Mouse (Mus musculus): ENCODE results near the gene Atf6. TPM values are rescaled to one million over a fixed set of nuclear protein-coding genes. Genes with fewer than 3 reads are reported as not detected.

The Atf6 gene
- polyA plus RNA-seq, 1 experiment = 9.6 TPM

DNA sequence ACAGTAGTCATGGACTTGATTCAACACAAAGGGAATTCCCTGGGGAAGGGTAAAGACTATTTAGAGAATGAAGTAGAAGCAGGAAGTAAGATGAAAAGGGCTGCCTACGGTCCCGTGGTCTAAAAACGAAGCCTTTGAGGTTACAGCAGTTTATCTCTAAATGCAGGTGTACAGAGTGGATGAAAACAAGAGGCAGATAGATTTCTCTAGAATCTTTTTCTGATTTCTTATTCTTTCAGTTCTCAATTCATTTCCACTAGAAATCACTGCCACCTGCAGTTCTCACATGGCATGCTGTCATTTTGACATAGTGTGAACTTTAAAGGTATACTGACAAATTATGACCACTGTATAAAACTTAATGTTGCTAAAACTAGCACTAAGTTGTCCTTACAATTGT lies 66.9 kb downstream of the Atf6 start:
- Histone ChIP-seq H3K4me1 (ENCODE audit: control insufficient read depth, insufficient read depth, insufficient read length) (no peaks in the 10 kb centered on the region; the same call in 1 of the 2 replicates), H3K27me3 (ENCODE audit: control insufficient read depth, insufficient read depth, low read length) (no peaks in the 10 kb centered on the region), H3K27ac (ENCODE audit: insufficient read depth, low read length) (no peak overlapping the region), H3K4me3 (ENCODE audit: extremely low read depth, insufficient read depth, insufficient read length) (no peak overlapping the region), H3K36me3 (ENCODE audit: control insufficient read depth, insufficient read depth, low read length) (no peaks in the 10 kb centered on the region; the same call in 1 of the 2 replicates)
- 6% methylated on average over 3 of the region's 3 CpGs for WGBS
- no peak for DNase-seq (ENCODE audit: low read depth in 1 of 2, low spot score in 2 of 2)
- TF ChIP-seq CTCF (IDR thresholded peaks at IDR 0.05; ENCODE audit: extremely low read depth, insufficient read depth, insufficient read length, insufficient replicate concordance) = no peak
- TF ChIP-seq POLR2A (IDR thresholded peaks at IDR 0.05; ENCODE audit: low read depth, low read length) = no peak

GRCm38 (mm10) chr1:170795741-170796347 lies 71.7 kb downstream of the Atf6 start:
- H3K27me3 ChIP-seq (ENCODE audit: control insufficient read depth, insufficient read depth, low read length) = no peaks in the 10 kb centered on the region
- H3K36me3 ChIP-seq (ENCODE audit: control insufficient read depth, insufficient read depth, low read length) = peaks cover 14% of the 10 kb centered on the region
- no peaks in the 10 kb centered on the region; the same call in 1 of the 2 replicates for H3K4me1 ChIP-seq (ENCODE audit: control insufficient read depth, insufficient read depth, insufficient read length)
- DNase-seq (ENCODE audit: low read depth in 1 of 2, low spot score in 2 of 2) = peak in 1 of 2 experiments; percentile 3
- H3K27ac ChIP-seq (ENCODE audit: insufficient read depth, low read length) = peak overlapping the region; percentile 62; the same call in 1 of the 2 replicates
- 44% methylated on average over 9 of the region's 9 CpGs for WGBS
- TF ChIP-seq POLR2A (IDR thresholded peaks at IDR 0.05; ENCODE audit: low read depth, low read length) (no peak), CTCF (IDR thresholded peaks at IDR 0.05; ENCODE audit: extremely low read depth, insufficient read depth, insufficient read length, insufficient replicate concordance) (no peak)
- H3K4me3 ChIP-seq (ENCODE audit: extremely low read depth, insufficient read depth, insufficient read length) = no peak overlapping the region

GRCm38 (mm10) chr1:170791542-170791941 lies 76.0 kb downstream of the Atf6 start:
- 86% methylated on average over 6 of the region's 6 CpGs for WGBS
- TF ChIP-seq CTCF (IDR thresholded peaks at IDR 0.05; ENCODE audit: extremely low read depth, insufficient read depth, insufficient read length, insufficient replicate concordance) (no peak), POLR2A (IDR thresholded peaks at IDR 0.05; ENCODE audit: low read depth, low read length) (no peak)
- no peak overlapping the region for H3K4me3 ChIP-seq (ENCODE audit: extremely low read depth, insufficient read depth, insufficient read length)
- H3K4me1 ChIP-seq (ENCODE audit: control insufficient read depth, insufficient read depth, insufficient read length) = no peaks in the 10 kb centered on the region; the same call in 1 of the 2 replicates
- no peak overlapping the region for H3K27ac ChIP-seq (ENCODE audit: insufficient read depth, low read length)
- H3K27me3 ChIP-seq (ENCODE audit: control insufficient read depth, insufficient read depth, low read length) = no peaks in the 10 kb centered on the region
- H3K36me3 ChIP-seq (ENCODE audit: control insufficient read depth, insufficient read depth, low read length) = peaks cover 27% of the 10 kb centered on the region
- no peak for DNase-seq (ENCODE audit: low read depth in 1 of 2, low spot score in 2 of 2)

DNA sequence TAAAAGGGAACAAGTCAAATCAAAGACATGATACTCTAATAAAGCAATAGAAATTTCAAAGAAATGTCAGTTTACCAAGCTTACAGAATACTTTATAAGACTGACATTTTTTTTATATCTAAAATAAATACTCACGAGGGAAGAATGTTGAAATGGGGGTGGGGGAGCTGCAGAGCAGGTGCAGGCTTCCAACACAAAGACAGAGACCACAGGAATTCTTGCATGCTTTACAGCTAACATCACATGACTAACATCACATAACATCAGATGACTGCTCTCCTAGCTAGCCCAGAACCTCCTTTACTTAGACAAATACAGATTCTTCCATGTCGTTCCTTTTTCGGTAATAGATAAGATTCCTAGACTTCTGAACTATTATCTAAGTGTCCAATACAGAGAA lies 76.6 kb downstream of the Atf6 start:
- no peak for DNase-seq (ENCODE audit: low read depth in 1 of 2, low spot score in 2 of 2)
- Histone ChIP-seq H3K4me3 (ENCODE audit: extremely low read depth, insufficient read depth, insufficient read length) (no peak overlapping the region), H3K27me3 (ENCODE audit: control insufficient read depth, insufficient read depth, low read length) (no peaks in the 10 kb centered on the region), H3K4me1 (ENCODE audit: control insufficient read depth, insufficient read depth, insufficient read length) (no peaks in the 10 kb centered on the region; the same call in 1 of the 2 replicates), H3K36me3 (ENCODE audit: control insufficient read depth, insufficient read depth, low read length) (peaks cover 31% of the 10 kb centered on the region), H3K27ac (ENCODE audit: insufficient read depth, low read length) (no peak overlapping the region)
- WGBS = 78% methylated on average over 3 of the region's 3 CpGs
- TF ChIP-seq CTCF (IDR thresholded peaks at IDR 0.05; ENCODE audit: extremely low read depth, insufficient read depth, insufficient read length, insufficient replicate concordance) (no peak), POLR2A (IDR thresholded peaks at IDR 0.05; ENCODE audit: low read depth, low read length) (no peak)

GRCm38 (mm10) chr1:170787643-170788042 lies 79.9 kb downstream of the Atf6 start:
- Histone ChIP-seq H3K36me3 (ENCODE audit: control insufficient read depth, insufficient read depth, low read length) (peaks cover 28% of the 10 kb centered on the region), H3K4me3 (ENCODE audit: extremely low read depth, insufficient read depth, insufficient read length) (no peak overlapping the region), H3K4me1 (ENCODE audit: control insufficient read depth, insufficient read depth, insufficient read length) (no peaks in the 10 kb centered on the region), H3K27me3 (ENCODE audit: control insufficient read depth, insufficient read depth, low read length) (no peaks in the 10 kb centered on the region), H3K27ac (ENCODE audit: insufficient read depth, low read length) (no peak overlapping the region)
- 82% methylated on average over 1 of the region's 1 CpGs for WGBS
- no peak for TF ChIP-seq POLR2A (IDR thresholded peaks at IDR 0.05; ENCODE audit: low read depth, low read length)
- TF ChIP-seq CTCF (IDR thresholded peaks at IDR 0.05; ENCODE audit: extremely low read depth, insufficient read depth, insufficient read length, insufficient replicate concordance) = no peak
- no peak for DNase-seq (ENCODE audit: low read depth in 1 of 2, low spot score in 2 of 2)

- Histone ChIP-seq H3K27ac (ENCODE audit: insufficient read depth, low read length) (no peak overlapping the region), H3K36me3 (ENCODE audit: control insufficient read depth, insufficient read depth, low read length) (peaks cover 28% of the 10 kb centered on the region), H3K4me1 (ENCODE audit: control insufficient read depth, insufficient read depth, insufficient read length) (no peaks in the 10 kb centered on the region), H3K27me3 (ENCODE audit: control insufficient read depth, insufficient read depth, low read length) (no peaks in the 10 kb centered on the region), H3K4me3 (ENCODE audit: extremely low read depth, insufficient read depth, insufficient read length) (no peak overlapping the region)
- no peak for DNase-seq (ENCODE audit: low read depth in 1 of 2, low spot score in 2 of 2)
- TF ChIP-seq CTCF (IDR thresholded peaks at IDR 0.05; ENCODE audit: extremely low read depth, insufficient read depth, insufficient read length, insufficient replicate concordance) (no peak), POLR2A (IDR thresholded peaks at IDR 0.05; ENCODE audit: low read depth, low read length) (no peak)
- 92% methylated on average over 14 of the region's 14 CpGs for WGBS
Measured at GRCm38 (mm10) chr1:170786570-170787341, 80.8 kb downstream of the Atf6 start.

DNA sequence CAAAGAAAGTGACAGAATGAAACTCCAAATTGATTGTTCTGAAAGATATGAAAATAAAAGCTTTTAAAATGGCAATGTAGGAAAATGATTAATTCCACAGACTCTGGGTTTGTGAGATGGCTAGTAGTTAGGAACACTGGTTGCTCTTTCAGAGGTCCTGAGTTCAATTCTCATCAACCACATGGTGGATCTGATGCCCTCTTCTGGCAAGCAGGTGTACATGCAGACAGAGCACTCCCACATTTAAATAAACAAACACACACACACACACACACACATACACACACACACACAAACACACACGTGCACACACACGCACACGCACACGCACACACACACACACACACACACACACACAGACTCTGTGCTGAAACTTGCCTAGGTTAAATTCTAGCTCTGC lies 89.9 kb downstream of the Atf6 start:
- no peaks in the 10 kb centered on the region for H3K4me1 ChIP-seq (ENCODE audit: control insufficient read depth, insufficient read depth, insufficient read length)
- no peak for DNase-seq (ENCODE audit: low read depth in 1 of 2, low spot score in 2 of 2)
- 96% methylated on average over 4 of the region's 4 CpGs for WGBS

More for the DNA sequence above, 89.9 kb downstream of the Atf6 start:
- Histone ChIP-seq H3K27ac (ENCODE audit: insufficient read depth, low read length) (no peak overlapping the region), H3K36me3 (ENCODE audit: control insufficient read depth, insufficient read depth, low read length) (peaks cover 15% of the 10 kb centered on the region), H3K27me3 (ENCODE audit: control insufficient read depth, insufficient read depth, low read length) (no peaks in the 10 kb centered on the region), H3K4me3 (ENCODE audit: extremely low read depth, insufficient read depth, insufficient read length) (no peak overlapping the region)
- TF ChIP-seq POLR2A (IDR thresholded peaks at IDR 0.05; ENCODE audit: low read depth, low read length) = no peak
- TF ChIP-seq CTCF (IDR thresholded peaks at IDR 0.05; ENCODE audit: extremely low read depth, insufficient read depth, insufficient read length, insufficient replicate concordance) = no peak
